Mouse (Mus musculus): ENCODE results near the gene Usp32. TPM values are rescaled to one million over a fixed set of nuclear protein-coding genes. Genes with fewer than 3 reads are reported as not detected.
A peak's percentile ranks its signal among the peaks of the same experiment; 100 is the strongest.

The Usp32 gene
- polyA plus RNA-seq, 1 experiment from 2014 or later = 9.8 TPM

GRCm38 (mm10) chr11:84939508-84940053 is 200.4 kb downstream of the Usp32 start:
- ATAC-seq (replicated peaks) = peak; percentile 89
- Histone ChIP-seq H3K4me1 (peaks cover 23% of the 10 kb centered on the region), H3K36me3 (no peaks in the 10 kb centered on the region), H3K27ac (replicated peaks) (peak overlapping the region; percentile 85), H3K4me3 (no peak overlapping the region), H3K9ac (replicated peaks) (no peak overlapping the region), H3K4me2 (replicated peaks) (no peak overlapping the region), H3K27me3 (no peaks in the 10 kb centered on the region), H3K9me3 (no peaks in the 10 kb centered on the region)
- WGBS = 46% methylated on average over 8 of the region's 8 CpGs

Other genes starting within 250 kb of the Usp32 start
- gene Znhit3, start 223.8 kb downstream of the Usp32 start, polyA plus RNA-seq (2015; fragmentation: Nextera tagmentation; extraction: Ambion mirVana) = 61.7 and 67.8 TPM in 2 replicates
- 1.9 and 2.7 TPM in 2 replicates for gene Car4, start 182.4 kb downstream of the Usp32 start, polyA plus RNA-seq (2015; fragmentation: Nextera tagmentation; extraction: Ambion mirVana)
- gene 1700125H20Rik, start 30.2 kb upstream of the Usp32 start, polyA plus RNA-seq (2015; fragmentation: Nextera tagmentation; extraction: Ambion mirVana) = 0.57 and 0.70 TPM in 2 replicates
- 48.8 and 51.7 TPM in 2 replicates for gene Appbp2, start 95.0 kb upstream of the Usp32 start, polyA plus RNA-seq (2015; fragmentation: Nextera tagmentation; extraction: Ambion mirVana)
- gene Ppm1d, start 171.1 kb upstream of the Usp32 start, polyA plus RNA-seq (2015; fragmentation: Nextera tagmentation; extraction: Ambion mirVana) = 25.3 and 26.4 TPM in 2 replicates
- gene Bcas3, start 213.0 kb upstream of the Usp32 start, polyA plus RNA-seq (2015; fragmentation: Nextera tagmentation; extraction: Ambion mirVana) = 25.3 and 30.1 TPM in 2 replicates